Comparison of ENCODE assay signal across 12 mouse cellular contexts in the genomic region with DNA sequence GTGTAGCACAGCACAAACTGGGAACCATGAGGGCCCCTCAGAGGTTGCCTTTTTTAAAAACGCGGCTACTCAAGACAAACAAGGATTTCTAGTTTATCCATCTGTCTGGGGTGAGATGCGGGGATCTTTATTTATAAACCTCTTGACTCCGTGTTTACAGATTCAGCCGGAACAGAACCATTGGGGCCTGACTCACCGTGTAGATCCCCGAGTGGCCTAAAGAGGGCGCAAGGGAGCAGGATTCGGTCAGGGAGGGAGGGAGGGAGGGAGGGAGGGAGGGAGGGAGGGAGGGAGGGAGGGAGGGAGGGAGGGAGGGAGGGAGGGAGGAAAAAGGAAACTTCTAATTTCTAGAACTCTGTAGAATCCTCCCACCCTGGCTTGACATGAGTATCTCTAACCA.
DNase-seq lines count a peak whose midpoint lies in the region; ATAC-seq and TF ChIP-seq lines count a peak whose summit lies in the region.
"Had no signal": no experiment of that assay in that cellular context is flagged by ENCODE, and none has a peak within 500 bp of the region (broad histone marks: within the 10 kb centered on the region; RNA-seq: fewer than 3 reads in every experiment).

No protein-coding gene starts in this region.

- DNase-seq in cerebellum, postnatal 10 days = peak; percentile 59 to 73
- no peak for DNase-seq in cerebellum, adult 9-11 months
- DNase-seq in layer of hippocampus, postnatal 25 days (ENCODE audit: extremely low spot score in 1 of 2, low spot score in 1 of 2) = peak; percentile 25 to 57
- DNase-seq in layer of hippocampus, adult 8-10 months (ENCODE audit: low spot score in 2 of 2) = no peak
- DNase-seq in testis, postnatal 14 days (ENCODE audit: low spot score) = no peak
- peak; percentile 9 for DNase-seq in lung, postnatal 14 days
- DNase-seq: cerebellum, adult 2 months had no signal

- H3K27ac ChIP-seq in testis, adult 2 months (ENCODE audit: control insufficient read depth, insufficient read depth, low read depth, low read length) = no peak overlapping the region
- H3K27ac ChIP-seq: forebrain, embryonic 12.5 days; heart, embryonic 15.5 days; lung, embryonic 15.5 days had no signal

- peaks cover 19% of the 10 kb centered on the region for H3K4me1 ChIP-seq in testis, adult 2 months (ENCODE audit: control insufficient read depth, insufficient read depth, low read length)

- TF ChIP-seq CTCF in testis, adult 2 months (IDR thresholded peaks at IDR 0.05; ENCODE audit: control insufficient read depth, insufficient read depth, insufficient replicate concordance, low read depth, low read length) = peak; percentile 48; the same call in 1 of the 2 replicates

- H3K27me3 ChIP-seq in testis, adult 2 months (ENCODE audit: control insufficient read depth, insufficient read depth, low read length) = no peaks in the 10 kb centered on the region
- H3K27me3 ChIP-seq: lung, embryonic 15.5 days had no signal

- no peaks in the 10 kb centered on the region for H3K36me3 ChIP-seq in testis, adult 2 months (ENCODE audit: control insufficient read depth, insufficient read depth, low read length)
- H3K36me3 ChIP-seq: forebrain, embryonic 12.5 days; heart, embryonic 15.5 days; lung, embryonic 15.5 days had no signal

- no peak for TF ChIP-seq POLR2A in testis, adult 2 months (IDR thresholded peaks at IDR 0.05; ENCODE audit: control insufficient read depth, low read depth, low read length)

- no peak for ATAC-seq in inflammation-experienced regulatory T-cells, adult 6 months

- H3K4me3 ChIP-seq in testis, adult 2 months (ENCODE audit: control insufficient read depth, low read depth, low read length) = peak overlapping the region; percentile 74
- H3K4me3 ChIP-seq: forebrain, embryonic 12.5 days; heart, embryonic 15.5 days; lung, embryonic 15.5 days had no signal

Comparison
In these comparisons a context has a peak if more than half of its experiments do, and no peak if none do; other contexts are left out.
1. DNase-seq: peak in cerebellum, postnatal 10 days (2 of 2), layer of hippocampus, postnatal 25 days (2 of 2) and lung, postnatal 14 days (single experiment); none in cerebellum, adult 9-11 months (single experiment), layer of hippocampus, adult 8-10 months (0 of 2) and testis, postnatal 14 days (single experiment).